ENCODE assay signal across 22 mouse cellular contexts in genomic region chr12:92228585-92228984, GRCm38 (mm10).
"Had no signal": no experiment of that assay in that cellular context is flagged by ENCODE, and none has a peak within 500 bp of the region (broad histone marks: within the 10 kb centered on the region; RNA-seq: fewer than 3 reads in every experiment).

No protein-coding gene starts in this region.

- H3K9me3 ChIP-seq: liver, embryonic 15.5 days; lung, embryonic 15.5 days; midbrain, embryonic 10.5 days; midbrain, embryonic 12.5 days; neural tube, embryonic 13.5 days; neural tube, embryonic 15.5 days; stomach, embryonic 15.5 days had no signal

- H3K4me3 ChIP-seq: liver, embryonic 15.5 days; lung, embryonic 15.5 days; megakaryocyte, embryonic 14.5 days; midbrain, embryonic 10.5 days; midbrain, embryonic 12.5 days; myocyte; neural tube, embryonic 13.5 days; neural tube, embryonic 15.5 days; stomach, embryonic 15.5 days had no signal

- H3K4me1 ChIP-seq: liver, embryonic 15.5 days; lung, embryonic 15.5 days; megakaryocyte, embryonic 14.5 days; midbrain, embryonic 10.5 days; midbrain, embryonic 12.5 days; neural tube, embryonic 13.5 days; neural tube, embryonic 15.5 days; stomach, embryonic 15.5 days had no signal

- H3K9ac ChIP-seq: liver, embryonic 15.5 days; liver, postnatal 0 days; lung, embryonic 15.5 days; midbrain, embryonic 12.5 days; neural tube, embryonic 13.5 days; neural tube, embryonic 15.5 days; stomach, embryonic 15.5 days had no signal

- H3K36me3 ChIP-seq: liver, embryonic 15.5 days; lung, embryonic 15.5 days; midbrain, embryonic 10.5 days; midbrain, embryonic 12.5 days; neural tube, embryonic 13.5 days; neural tube, embryonic 15.5 days; stomach, embryonic 15.5 days had no signal

- H3K27ac ChIP-seq: liver, embryonic 15.5 days; lung, embryonic 15.5 days; macrophage; midbrain, embryonic 10.5 days; midbrain, embryonic 12.5 days; neural tube, embryonic 13.5 days; neural tube, embryonic 15.5 days; stomach, embryonic 15.5 days; stomach, postnatal 0 days had no signal

- DNase-seq: liver, postnatal 0 days; lung, adult 2 months; lung, postnatal 14 days; lung, postnatal 36 days; midbrain, embryonic 14.5 days; right cerebral cortex, postnatal 14 days; thymus, adult 18-20 months; thymus, postnatal 14 days; thymus, postnatal 36 days had no signal

- H3K4me2 ChIP-seq: liver, embryonic 15.5 days; lung, embryonic 15.5 days; midbrain, embryonic 12.5 days; neural tube, embryonic 13.5 days; neural tube, embryonic 15.5 days; stomach, embryonic 15.5 days had no signal

- H3K27me3 ChIP-seq: liver, embryonic 15.5 days; lung, embryonic 15.5 days; megakaryocyte, embryonic 14.5 days; midbrain, embryonic 12.5 days; neural tube, embryonic 13.5 days; neural tube, embryonic 15.5 days; stomach, embryonic 15.5 days had no signal

- ATAC-seq: liver, postnatal 0 days; lung, postnatal 0 days; midbrain, embryonic 16.5 days had no signal
